Mouse (Mus musculus): ENCODE measurements around the gene Vash1. TPM values are rescaled to one million over a fixed set of nuclear protein-coding genes. Genes with fewer than 3 reads are reported as not detected.

Vash1 gene
- total and polyA plus RNA-seq, 3 experiments = 1.1 to 2.7 (median 2.2) TPM

GRCm38 (mm10) chr12:86672507-86672906 is 6.0 kb upstream of the Vash1 start:
- DNase-seq (ENCODE audit: extremely low read depth) = no peak
- Histone ChIP-seq H3K4me1 (ENCODE audit: control insufficient read depth in 1 of 2, insufficient read depth in 2 of 2) (peaks cover 6 to 30% of the 10 kb centered on the region in 2 experiments; a peak in 3 of 4 replicates), H3K36me3 (replicated peaks in 1 of 2; ENCODE audit: control insufficient read depth in 1 of 2, insufficient read depth in 1 of 2, low read length in 1 of 2) (no peaks in the 10 kb centered on the region), H3K27ac (ENCODE audit: insufficient read depth, low read depth) (no peak overlapping the region), H3K9ac (ENCODE audit: insufficient read depth, low read depth) (no peak overlapping the region), H3K27me3 (replicated peaks) (no peaks in the 10 kb centered on the region), H3K4me3 (replicated peaks in 1 of 3; ENCODE audit: low read depth in 2 of 3, low read length in 2 of 3, poor library complexity in 1 of 3) (no peak overlapping the region), H3K79me2 (replicated peaks; ENCODE audit: control insufficient read depth, extremely low read depth, insufficient read depth, poor library complexity, severe bottlenecking) (no peaks in the 10 kb centered on the region), H3K4me2 (ENCODE audit: insufficient read depth, low read depth, poor library complexity, severe bottlenecking) (no peak overlapping the region), H3K9me3 (replicated peaks; ENCODE audit: low read length) (peaks cover 7% of the 10 kb centered on the region)
- dilution Hi-C loops (cut with MboI; ENCODE audit: extremely low pct_ligation_motif_present, extremely low pct_unique_long_range_greater_than_20kb, low sequenced_read_pairs) = no loop called here
- in situ Hi-C loops (cut with MboI; ENCODE audit: low pct_ligation_motif_present, low pct_unique_long_range_greater_than_20kb, low sequenced_read_pairs) = no loop called here
- TF ChIP-seq POLR2A (IDR thresholded peaks at IDR 0.05; ENCODE audit: low read depth, low read length) (no peak), E2F4 (IDR thresholded peaks at IDR 0.05; ENCODE audit: insufficient replicate concordance, low read depth, low read length) (no peak), MAZ (IDR thresholded peaks at IDR 0.05; ENCODE audit: low read depth, low read length) (no peak), EP300 (IDR thresholded peaks at IDR 0.05; ENCODE audit: low read length) (no peak), PAX5 (IDR thresholded peaks at IDR 0.05; ENCODE audit: low read length) (no peak), ZNF384 (IDR thresholded peaks at IDR 0.05; ENCODE audit: low read depth, low read length) (no peak), ELF1 (IDR thresholded peaks at IDR 0.05; ENCODE audit: low read depth, low read length) (no peak), TCF12 (IDR thresholded peaks at IDR 0.05; ENCODE audit: low read depth, low read length) (no peak), MAX (IDR thresholded peaks at IDR 0.05; ENCODE audit: low read length) (no peak)

DNA sequence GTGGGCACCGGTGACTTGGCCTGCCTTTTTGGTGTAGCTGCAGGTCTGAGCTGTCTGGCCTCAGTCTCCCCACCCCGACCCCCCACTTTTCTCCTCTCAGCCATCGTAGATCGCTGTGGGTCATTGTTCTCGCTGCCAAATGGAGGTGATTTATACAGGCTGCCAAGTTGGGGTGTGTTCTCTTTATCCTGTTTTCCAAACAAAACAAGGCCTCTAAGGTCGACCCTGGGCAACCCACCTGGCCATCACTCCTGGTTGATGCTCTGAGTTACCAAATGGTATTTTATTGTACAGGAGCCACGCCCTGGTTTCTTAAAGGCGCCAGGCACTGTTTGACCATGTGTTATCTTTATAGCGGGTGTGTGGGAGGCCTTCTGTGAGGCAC is 1.0 kb downstream of the Vash1 start:
- in situ Hi-C loops (cut with MboI; ENCODE audit: low pct_ligation_motif_present, low pct_unique_long_range_greater_than_20kb, low sequenced_read_pairs) (no loop called here), dilution Hi-C loops (cut with MboI; ENCODE audit: extremely low pct_ligation_motif_present, extremely low pct_unique_long_range_greater_than_20kb, low sequenced_read_pairs) (no loop called here)
- no peak overlapping the region for H3K9ac ChIP-seq (ENCODE audit: insufficient read depth, low read depth)
- TF ChIP-seq PAX5 (IDR thresholded peaks at IDR 0.05; ENCODE audit: low read length) = no peak
- TF ChIP-seq ELF1 (IDR thresholded peaks at IDR 0.05; ENCODE audit: low read depth, low read length) = no peak
- no peak for TF ChIP-seq MAZ (IDR thresholded peaks at IDR 0.05; ENCODE audit: low read depth, low read length)
- TF ChIP-seq EP300 (IDR thresholded peaks at IDR 0.05; ENCODE audit: low read length) = no peak
- no peak for TF ChIP-seq SIN3A (IDR thresholded peaks at IDR 0.05; ENCODE audit: low read length)
- TF ChIP-seq MXI1 (IDR thresholded peaks at IDR 0.05; ENCODE audit: low read depth, low read length) = no peak
- no peak for TF ChIP-seq JUN (IDR thresholded peaks at IDR 0.05; ENCODE audit: insufficient read depth, low read depth, low read length)
- no peak for TF ChIP-seq CTCF (conservative IDR thresholded peaks at IDR 0.05 in 1 of 2, IDR thresholded peaks at IDR 0.05 in 1 of 2; ENCODE audit: low read depth in 2 of 2, low read length in 2 of 2)
- TF ChIP-seq BHLHE40 (IDR thresholded peaks at IDR 0.05; ENCODE audit: low read depth, low read length) = no peak
- no peak for TF ChIP-seq GABPA (IDR thresholded peaks at IDR 0.05; ENCODE audit: insufficient replicate concordance, low read depth, low read length)
- TF ChIP-seq MEF2A (IDR thresholded peaks at IDR 0.05; ENCODE audit: borderline replicate concordance, low read depth, low read length) = no peak
- TF ChIP-seq RCOR1 (conservative IDR thresholded peaks at IDR 0.05; ENCODE audit: low read depth, low read length) = no peak
- no peak for TF ChIP-seq UBTF (IDR thresholded peaks at IDR 0.05; ENCODE audit: low read depth, low read length)
- TF ChIP-seq POLR2A (IDR thresholded peaks at IDR 0.05; ENCODE audit: low read depth, low read length) = no peak
- TF ChIP-seq TCF12 (IDR thresholded peaks at IDR 0.05; ENCODE audit: low read depth, low read length) = no peak
- no peak for TF ChIP-seq MAX (IDR thresholded peaks at IDR 0.05; ENCODE audit: low read length)
- no peak for TF ChIP-seq HCFC1 (IDR thresholded peaks at IDR 0.05; ENCODE audit: low read depth, low read length)
- TF ChIP-seq MYC (IDR thresholded peaks at IDR 0.05; ENCODE audit: low read depth, low read length) = no peak
- no peak for TF ChIP-seq CHD2 (IDR thresholded peaks at IDR 0.05; ENCODE audit: low read length)
- no peak for DNase-seq (ENCODE audit: extremely low read depth)
- peaks cover 22 to 81% of the 10 kb centered on the region in 2 experiments for H3K4me1 ChIP-seq (ENCODE audit: control insufficient read depth in 1 of 2, insufficient read depth in 2 of 2)
- H3K79me2 ChIP-seq (replicated peaks; ENCODE audit: control insufficient read depth, extremely low read depth, insufficient read depth, poor library complexity, severe bottlenecking) = no peaks in the 10 kb centered on the region
- H3K27me3 ChIP-seq (replicated peaks) = no peaks in the 10 kb centered on the region
- H3K36me3 ChIP-seq (replicated peaks in 1 of 2; ENCODE audit: control insufficient read depth in 1 of 2, insufficient read depth in 1 of 2, low read length in 1 of 2) = no peaks in the 10 kb centered on the region
- H3K9me3 ChIP-seq (replicated peaks; ENCODE audit: low read length) = peaks cover 2% of the 10 kb centered on the region
- H3K4me2 ChIP-seq (ENCODE audit: insufficient read depth, low read depth, poor library complexity, severe bottlenecking) = no peak overlapping the region
- no peak overlapping the region for H3K4me3 ChIP-seq (replicated peaks in 1 of 3; ENCODE audit: low read depth in 2 of 3, low read length in 2 of 3, poor library complexity in 1 of 3)
- no peak overlapping the region for H3K27ac ChIP-seq (ENCODE audit: insufficient read depth, low read depth)
